10 mouse cellular contexts compared by ENCODE assay signal in genomic region chr7:130807749-130808148, GRCm38 (mm10). TPM values are rescaled to one million over a fixed set of nuclear protein-coding genes. Genes with fewer than 3 reads are reported as not detected.
DNase-seq lines count a peak whose midpoint lies in the region; ATAC-seq and TF ChIP-seq lines count a peak whose summit lies in the region.
"Had no signal": no experiment of that assay in that cellular context is flagged by ENCODE, and none has a peak within 500 bp of the region (broad histone marks: within the 10 kb centered on the region; RNA-seq: fewer than 3 reads in every experiment).

No protein-coding gene starts in this region.

- peak; percentile 31 for DNase-seq in cerebellum, adult 9-10 months
- DNase-seq in frontal cortex, postnatal 36 days (ENCODE audit: low spot score in 2 of 2), result peak; percentile 67 to 73
- peak; percentile 48 to 56 for DNase-seq in layer of hippocampus, postnatal 36 days
- peak; percentile 51 to 58 for DNase-seq in right cerebral cortex, postnatal 10 days (ENCODE audit: low spot score in 2 of 2)
- no peak for DNase-seq in midbrain, embryonic 14.5 days

- no peaks in the 10 kb centered on the region for H3K9me3 ChIP-seq in midbrain, embryonic 14.5 days (ENCODE audit: control insufficient read depth, low read length)
- no peaks in the 10 kb centered on the region for H3K9me3 ChIP-seq in midbrain, embryonic 15.5 days
- H3K9me3 ChIP-seq: embryonic facial prominence, embryonic 12.5 days had no signal

- no peaks in the 10 kb centered on the region for H3K36me3 ChIP-seq in C2C12 (ENCODE audit: control insufficient read depth, insufficient read depth)
- H3K36me3 ChIP-seq in midbrain, embryonic 14.5 days (ENCODE audit: control insufficient read depth, insufficient read depth, low read length), result no peaks in the 10 kb centered on the region
- no peaks in the 10 kb centered on the region for H3K36me3 ChIP-seq in midbrain, embryonic 15.5 days (replicated peaks)
- H3K36me3 ChIP-seq: embryonic facial prominence, embryonic 12.5 days had no signal

- H3K4me1 ChIP-seq in midbrain, embryonic 14.5 days (ENCODE audit: control insufficient read depth, insufficient read depth, low read length), result no peaks in the 10 kb centered on the region
- no peaks in the 10 kb centered on the region for H3K4me1 ChIP-seq in midbrain, embryonic 15.5 days
- H3K4me1 ChIP-seq: embryonic facial prominence, embryonic 12.5 days had no signal

- no peak for TF ChIP-seq CTCF in C2C12 (IDR thresholded peaks at IDR 0.05; ENCODE audit: control insufficient read depth, insufficient read depth, insufficient read length)

- no peak overlapping the region for H3K4me3 ChIP-seq in C2C12 (ENCODE audit: insufficient read depth, poor library complexity, severe bottlenecking)
- H3K4me3 ChIP-seq in midbrain, embryonic 14.5 days (replicated peaks; ENCODE audit: low read depth, low read length), result no peak overlapping the region
- H3K4me3 ChIP-seq in midbrain, embryonic 15.5 days, result no peak overlapping the region
- H3K4me3 ChIP-seq: embryonic facial prominence, embryonic 12.5 days had no signal

- H3ac ChIP-seq in C2C12 (ENCODE audit: control insufficient read depth, insufficient read length, low read depth), result no peak overlapping the region

- H3K79me3 ChIP-seq in C2C12 (ENCODE audit: low read depth), result no peaks in the 10 kb centered on the region

- ATAC-seq in cerebellum, adult (ENCODE audit: insufficient number of reproducible peaks, low FRiP score, low TSS enrichment), result no peak
- ATAC-seq in midbrain, embryonic 14.5 days (ENCODE audit: low FRiP score, low TSS enrichment), result no peak
- ATAC-seq in midbrain, embryonic 15.5 days (replicated peaks), result no peak

- no peaks in the 10 kb centered on the region for H3K79me2 ChIP-seq in C2C12 (ENCODE audit: control insufficient read depth, insufficient read depth)

- H3K9ac ChIP-seq in midbrain, embryonic 14.5 days (replicated peaks; ENCODE audit: low read length), result no peak overlapping the region
- no peak overlapping the region for H3K9ac ChIP-seq in midbrain, embryonic 15.5 days
- H3K9ac ChIP-seq: embryonic facial prominence, embryonic 12.5 days had no signal

- WGBS in midbrain, embryonic 14.5 days, result 83% methylated on average over 8 of the region's 8 CpGs
- WGBS in midbrain, embryonic 15.5 days, result 70% methylated on average over 8 of the region's 8 CpGs

- no peak overlapping the region for H3K4me2 ChIP-seq in midbrain, embryonic 14.5 days (ENCODE audit: low read length)
- H3K4me2 ChIP-seq in midbrain, embryonic 15.5 days, result no peak overlapping the region
- H3K4me2 ChIP-seq: embryonic facial prominence, embryonic 12.5 days had no signal

- no peak overlapping the region for H3K27ac ChIP-seq in midbrain, embryonic 14.5 days (replicated peaks; ENCODE audit: low read depth, low read length)
- H3K27ac ChIP-seq in midbrain, embryonic 15.5 days, result no peak overlapping the region
- H3K27ac ChIP-seq: embryonic facial prominence, embryonic 12.5 days had no signal

- H3K27me3 ChIP-seq in C2C12 (ENCODE audit: control insufficient read depth, insufficient read depth, insufficient read length), result no peaks in the 10 kb centered on the region
- no peaks in the 10 kb centered on the region for H3K27me3 ChIP-seq in midbrain, embryonic 14.5 days (ENCODE audit: control insufficient read depth, insufficient read depth, low read length)
- no peaks in the 10 kb centered on the region for H3K27me3 ChIP-seq in midbrain, embryonic 15.5 days (replicated peaks)
- H3K27me3 ChIP-seq: embryonic facial prominence, embryonic 12.5 days had no signal

TF ChIP-seq in C2C12, 6 proteins besides CTCF, POLR2A, EP300 and RAD21:
- peak; percentile 82 for TF ChIP-seq FOSL1 (IDR thresholded peaks at IDR 0.05; ENCODE audit: insufficient read depth, low read length, poor library complexity, severe bottlenecking)
- peak; percentile 74 for TF ChIP-seq MAX (IDR thresholded peaks at IDR 0.05)
- TF ChIP-seq USF1 (IDR thresholded peaks at IDR 0.05; ENCODE audit: low read depth), result peak; percentile 78
- no peak for TF ChIP-seq CEBPB (IDR thresholded peaks at IDR 0.05; ENCODE audit: low read depth)

RNA-seq across cellular contexts. Expression of gene Btbd16, which starts 33.9 kb away (rescaled TPM):
- not detected for polyA plus RNA-seq in C2C12 (2012; fragmentation: generic; extraction: Trizol)
- total RNA-seq in layer of hippocampus, postnatal 36 days (2021), result under 1 TPM; 0.57 to 0.61 TPM
- not detected in 2 replicates for polyA plus RNA-seq in midbrain, embryonic 14.5 days (2014; fragmentation: Nextera tagmentation; extraction: Ambion mirVana)
- not detected in 2 replicates for polyA plus RNA-seq in midbrain, embryonic 15.5 days (2015; fragmentation: Nextera tagmentation; extraction: Ambion mirVana)
- total RNA-seq: CH12.LX had no signal

RNA-seq across cellular contexts. Expression of gene Plekha1, which starts 57.8 kb away (rescaled TPM):
- polyA plus RNA-seq in C2C12 (2012; fragmentation: generic; extraction: Trizol), result 9.9 TPM
- 100 to 1,000 TPM in 1 of 2 experiments, 10 to 100 TPM in 1; 93.5 to 106 TPM for total RNA-seq in layer of hippocampus, postnatal 36 days (2021)
- polyA plus RNA-seq in midbrain, embryonic 14.5 days (2014; fragmentation: Nextera tagmentation; extraction: Ambion mirVana), result 65.1 and 77.7 TPM in 2 replicates
- polyA plus RNA-seq in midbrain, embryonic 15.5 days (2015; fragmentation: Nextera tagmentation; extraction: Ambion mirVana), result 63.7 and 72.9 TPM in 2 replicates
